Mouse (Mus musculus) kidney, embryonic 15.5 days (tissue): Measurements from ENCODE around the gene Spata45. TPM values are rescaled to one million over a fixed set of nuclear protein-coding genes. Genes with fewer than 3 reads are reported as not detected.
A peak's percentile ranks its signal among the peaks of the same experiment; 100 is the strongest.

Experiments
- ATAC-seq: fragments of 200-750 bp; cut with Nextera tagmentation; replicated peaks from 2 replicates; pipeline ENCODE4 v1.8.0; 2017; ENCODE audit warnings: moderate TSS enrichment; ENCODE audit not compliant: low FRiP score
- H3K27ac ChIP-seq: fragments of 300-500 bp; sonication (generic); 2 replicates; pipeline ENCODE4 v1.5.1; 2015; ENCODE audit warnings: mild to moderate bottlenecking, inconsistent platforms
- H3K27me3 ChIP-seq: fragments of 300-500 bp; sonication (generic); 2 replicates; pipeline ENCODE4 v1.6.1; 2015; ENCODE audit warnings: inconsistent platforms
- H3K36me3 ChIP-seq: fragments of 300-500 bp; sonication (generic); 2 replicates; pipeline ENCODE4 v1.6.1; 2015; ENCODE audit warnings: inconsistent platforms
- H3K4me1 ChIP-seq: fragments of 300-500 bp; sonication (generic); 2 replicates; pipeline ENCODE4 v1.6.1; 2015; ENCODE audit warnings: inconsistent platforms
- H3K4me2 ChIP-seq: fragments of 300-500 bp; sonication (generic); 2 replicates; pipeline ENCODE4 v1.6.1; 2015; ENCODE audit warnings: moderate library complexity, mild to moderate bottlenecking, inconsistent platforms
- H3K4me3 ChIP-seq: fragments of 300-500 bp; sonication (generic); replicated peaks from 2 replicates; pipeline ENCODE4 v1.5.1; 2015; ENCODE audit warnings: mild to moderate bottlenecking, inconsistent platforms
- H3K9ac ChIP-seq: fragments of 300-500 bp; sonication (generic); 2 replicates; pipeline ENCODE4 v1.6.1; 2015; ENCODE audit warnings: mild to moderate bottlenecking, inconsistent platforms
- H3K9me3 ChIP-seq: fragments of 300-500 bp; sonication (generic); replicated peaks from 2 replicates; pipeline ENCODE4 v1.6.1; 2016; ENCODE audit warnings: inconsistent platforms
- WGBS: fragments of 180-500 bp; shearing (Covaris S2); methylation state at CpG from one replicate; pipeline ENCODE4 v1.1.7; 2015; ENCODE audit warnings: mixed read lengths; 5-methylcytosine and 5-hydroxymethylcytosine counted together
- polyA plus RNA-seq: library from polyadenylated mRNA; unstranded; fragments of >200 nt; fragmentation: Nextera tagmentation; extraction: Ambion mirVana; gene quantifications from 2 replicates; pipeline ENCODE4 v1.2.1, GENCODE M21; 2015

The Spata45 gene
- polyA plus RNA-seq, 1 experiment from 2014 or later: not detected

- H3K27ac ChIP-seq: no peak overlapping the region
- no peaks in the 10 kb centered on the region for H3K27me3 ChIP-seq
- WGBS: 96% methylated on average over 2 of the region's 2 CpGs
- H3K4me2 ChIP-seq: no peak overlapping the region
- no peaks in the 10 kb centered on the region for H3K9me3 ChIP-seq
- H3K4me3 ChIP-seq: no peak overlapping the region
- no peak for ATAC-seq
- no peaks in the 10 kb centered on the region for H3K36me3 ChIP-seq
- no peak overlapping the region for H3K9ac ChIP-seq
- 0 out of 2 replicates have a peak, but pooled peaks cover 3% of the 10 kb centered on the region for H3K4me1 ChIP-seq
These were observed 8.8 kb downstream of the Spata45 start for GRCm38 (mm10) chr1:191045264-191045663.

- no peak overlapping the region for H3K27ac ChIP-seq
- H3K4me3 ChIP-seq: no peak overlapping the region
- no peaks in the 10 kb centered on the region for H3K9me3 ChIP-seq
- H3K27me3 ChIP-seq: no peaks in the 10 kb centered on the region
- no peak overlapping the region for H3K9ac ChIP-seq
- no peaks in the 10 kb centered on the region for H3K36me3 ChIP-seq
- WGBS: 79% methylated on average over 7 of the region's 7 CpGs
- no peak overlapping the region for H3K4me2 ChIP-seq
- H3K4me1 ChIP-seq: 0 out of 2 replicates have a peak, but pooled peaks cover 3% of the 10 kb centered on the region
- no peak for ATAC-seq
These were observed 9.9 kb downstream of the Spata45 start for GRCm38 (mm10) chr1:191046231-191046824.

- H3K4me1 ChIP-seq: no peaks in the 10 kb centered on the region
- no peak overlapping the region for H3K27ac ChIP-seq
- no peaks in the 10 kb centered on the region for H3K9me3 ChIP-seq
- no peaks in the 10 kb centered on the region for H3K27me3 ChIP-seq
- H3K36me3 ChIP-seq: peaks cover 4% of the 10 kb centered on the region; the same call in 1 of the 2 replicates
- no peak overlapping the region for H3K9ac ChIP-seq
- H3K4me3 ChIP-seq: no peak overlapping the region
- H3K4me2 ChIP-seq: no peak overlapping the region
- 62% methylated on average over 3 of the region's 3 CpGs for WGBS
- 0 out of 2 replicates have a peak, but pooled peaks have one; percentile 36 for ATAC-seq
These were observed 17.1 kb downstream of the Spata45 start for GRCm38 (mm10) chr1:191053555-191053954.

- 75% methylated on average over 8 of the region's 8 CpGs for WGBS
- peaks cover 4% of the 10 kb centered on the region; the same call in 1 of the 2 replicates for H3K36me3 ChIP-seq
- no peaks in the 10 kb centered on the region for H3K9me3 ChIP-seq
- no peaks in the 10 kb centered on the region for H3K27me3 ChIP-seq
- H3K9ac ChIP-seq: no peak overlapping the region
- ATAC-seq: no peak
- no peak overlapping the region for H3K27ac ChIP-seq
- H3K4me1 ChIP-seq: no peaks in the 10 kb centered on the region
- no peak overlapping the region for H3K4me2 ChIP-seq
- H3K4me3 ChIP-seq: no peak overlapping the region
These were observed 18.6 kb downstream of the Spata45 start for GRCm38 (mm10) chr1:191054870-191055532.

GRCm38 (mm10) chr1:191055533-191055873, 19.1 kb downstream of the Spata45 start:
- Histone ChIP-seq H3K9ac (no peak overlapping the region), H3K27ac (no peak overlapping the region), H3K4me3 (no peak overlapping the region), H3K36me3 (peaks cover 4% of the 10 kb centered on the region; the same call in 1 of the 2 replicates), H3K27me3 (no peaks in the 10 kb centered on the region), H3K4me2 (no peak overlapping the region), H3K4me1 (no peaks in the 10 kb centered on the region), H3K9me3 (no peaks in the 10 kb centered on the region)
- WGBS: 86% methylated on average over 2 of the region's 2 CpGs
- ATAC-seq: no peak

- H3K9ac ChIP-seq: no peak overlapping the region
- no peaks in the 10 kb centered on the region for H3K27me3 ChIP-seq
- no peaks in the 10 kb centered on the region for H3K4me1 ChIP-seq
- H3K4me3 ChIP-seq: no peak overlapping the region
- WGBS: 61% methylated on average over 3 of the region's 3 CpGs
- peaks cover under 1% of the 10 kb centered on the region; the same call in 1 of the 2 replicates for H3K36me3 ChIP-seq
- ATAC-seq: no peak
- no peak overlapping the region for H3K27ac ChIP-seq
- no peaks in the 10 kb centered on the region for H3K9me3 ChIP-seq
- no peak overlapping the region for H3K4me2 ChIP-seq
These were observed 21.0 kb downstream of the Spata45 start for GRCm38 (mm10) chr1:191057461-191057860.

GRCm38 (mm10) chr1:191062241-191062780, 25.9 kb downstream of the Spata45 start:
- WGBS: 4% methylated on average over 15 of the region's 15 CpGs
- peaks cover 20% of the 10 kb centered on the region for H3K4me1 ChIP-seq
- H3K27ac ChIP-seq: peak overlapping the region; percentile 76; the same call in 1 of the 2 replicates
- ATAC-seq: no peak; the same call in 1 of the 2 replicates
- H3K9me3 ChIP-seq: no peaks in the 10 kb centered on the region
- peak overlapping the region; percentile 57 for H3K9ac ChIP-seq
- H3K36me3 ChIP-seq: peaks cover 25% of the 10 kb centered on the region
- no peaks in the 10 kb centered on the region for H3K27me3 ChIP-seq
- H3K4me2 ChIP-seq: peak overlapping the region; percentile 88
- peak overlapping the region; percentile 98 for H3K4me3 ChIP-seq

- ATAC-seq: peak; percentile 91
- peak within 1 kb of the TSS; percentile 94 for H3K9ac ChIP-seq
- under 1% methylated on average over 56 of the region's 56 CpGs for WGBS
- peak within 1 kb of the TSS; percentile 88 for H3K4me2 ChIP-seq
- H3K36me3 ChIP-seq: peaks cover 31% of the 10 kb centered on the region
- peak within 1 kb of the TSS; percentile 98 for H3K4me3 ChIP-seq
- peaks cover 20% of the 10 kb centered on the region for H3K4me1 ChIP-seq
- no peaks in the 10 kb centered on the region for H3K27me3 ChIP-seq
- no peaks in the 10 kb centered on the region for H3K9me3 ChIP-seq
- peak within 1 kb of the TSS; percentile 76 for H3K27ac ChIP-seq
These were observed 26.5 kb downstream of the Spata45 start, which contains the start of the genes Tatdn3 and Nsl1 for GRCm38 (mm10) chr1:191062781-191063485. TSS of gene Tatdn3 (minus strand) at chr1:191062932. TSS of gene Nsl1 (plus strand) at chr1:191063012.

GRCm38 (mm10) chr1:191063700-191064099, 27.3 kb downstream of the Spata45 start:
- WGBS: 62% methylated on average over 9 of the region's 9 CpGs

GRCm38 (mm10) chr1:191064535-191064934, 28.1 kb downstream of the Spata45 start:
- WGBS: 87% methylated on average over 2 of the region's 2 CpGs
- H3K4me3 ChIP-seq: no peak overlapping the region
- H3K4me2 ChIP-seq: no peak overlapping the region
- H3K27ac ChIP-seq: no peak overlapping the region
- no peak for ATAC-seq
- H3K4me1 ChIP-seq: peaks cover 20% of the 10 kb centered on the region
- no peaks in the 10 kb centered on the region for H3K27me3 ChIP-seq
- H3K9me3 ChIP-seq: no peaks in the 10 kb centered on the region
- peaks cover 47% of the 10 kb centered on the region for H3K36me3 ChIP-seq
- H3K9ac ChIP-seq: no peak overlapping the region

More at GRCm38 (mm10) chr1:191063700-191064099, 27.3 kb downstream of the Spata45 start:
- Histone ChIP-seq H3K9me3 (no peaks in the 10 kb centered on the region), H3K36me3 (peaks cover 39% of the 10 kb centered on the region), H3K4me1 (peaks cover 20% of the 10 kb centered on the region), H3K27me3 (no peaks in the 10 kb centered on the region), H3K4me2 (peak overlapping the region; percentile 88), H3K4me3 (peak overlapping the region; percentile 98), H3K27ac (no peak overlapping the region), H3K9ac (peak overlapping the region; percentile 94)
- ATAC-seq: no peak

GRCm38 (mm10) chr1:191065188-191065587, 28.7 kb downstream of the Spata45 start:
- Histone ChIP-seq H3K36me3 (peaks cover 54% of the 10 kb centered on the region), H3K27ac (no peak overlapping the region), H3K4me3 (no peak overlapping the region), H3K27me3 (no peaks in the 10 kb centered on the region), H3K9ac (no peak overlapping the region), H3K4me1 (peaks cover 20% of the 10 kb centered on the region), H3K9me3 (no peaks in the 10 kb centered on the region), H3K4me2 (no peak overlapping the region)
- ATAC-seq: no peak
- WGBS: 83% methylated on average over 4 of the region's 4 CpGs

- H3K9me3 ChIP-seq: no peaks in the 10 kb centered on the region
- H3K27me3 ChIP-seq: no peaks in the 10 kb centered on the region
- H3K4me2 ChIP-seq: no peak overlapping the region
- H3K27ac ChIP-seq: no peak overlapping the region
- peaks cover 28% of the 10 kb centered on the region for H3K4me1 ChIP-seq
- ATAC-seq: no peak
- 83% methylated on average over 5 of the region's 5 CpGs for WGBS
- H3K36me3 ChIP-seq: peaks cover 86% of the 10 kb centered on the region
- no peak overlapping the region for H3K9ac ChIP-seq
- H3K4me3 ChIP-seq: no peak overlapping the region
These were observed 31.9 kb downstream of the Spata45 start for GRCm38 (mm10) chr1:191068377-191068776.
